Mouse (Mus musculus) heart, embryonic 10.5 days (tissue): ENCODE results near the gene Nadsyn1. TPM values are rescaled to one million over a fixed set of nuclear protein-coding genes. Genes with fewer than 3 reads are reported as not detected.

Experiments
- microRNA-seq: library from miRNA; unstranded; fragments of <30 nt; microRNA quantifications from one replicate; pipeline ENCODE4, GENCODE M21; 2017
- polyA plus RNA-seq: library from polyadenylated mRNA; unstranded; fragments of >200 nt; fragmentation: Nextera tagmentation; extraction: Ambion mirVana; gene quantifications from 2 replicates; pipeline ENCODE4 v1.2.1, GENCODE M21; 2016

The Nadsyn1 gene
- polyA plus RNA-seq, 1 experiment from 2014 or later: 8.2 TPM

Small RNA genes lying within 50 kb of the gene (microRNA-seq; reads per million reads assigned to microRNA genes)
- not detected for gene Gm22064

Other genes starting within 250 kb of the Nadsyn1 start
- 41.7 and 58.0 TPM in 2 replicates for gene Cars, start 222.8 kb downstream of the Nadsyn1 start, polyA plus RNA-seq
- 0.49 and 0.73 TPM in 2 replicates for gene Tnfrsf26, start 194.1 kb downstream of the Nadsyn1 start, polyA plus RNA-seq
- gene Tnfrsf22, start 173.2 kb downstream of the Nadsyn1 start, polyA plus RNA-seq: 2.6 and 2.9 TPM in 2 replicates
- 1.2 TPM in 2 replicates for gene Tnfrsf23, start 137.0 kb downstream of the Nadsyn1 start, polyA plus RNA-seq
- gene Osbpl5, start 65.9 kb downstream of the Nadsyn1 start, polyA plus RNA-seq: 19.0 and 29.2 TPM in 2 replicates
- gene Mrgprg, start 55.9 kb downstream of the Nadsyn1 start, polyA plus RNA-seq: 0.15 TPM in 1 of 2 replicates, not detected in the other
- gene Mrgpre, start 38.3 kb downstream of the Nadsyn1 start, polyA plus RNA-seq: 1.9 and 2.2 TPM in 2 replicates
- gene Dhcr7, start 296 bp upstream of the Nadsyn1 start, polyA plus RNA-seq: 44.3 and 47.7 TPM in 2 replicates
- gene Gm498, start 44.0 kb upstream of the Nadsyn1 start, polyA plus RNA-seq: not detected in 2 replicates
- 0.21 and 0.31 TPM in 2 replicates for gene Shank2, start 179.1 kb upstream of the Nadsyn1 start, polyA plus RNA-seq